20 mouse cellular contexts compared by ENCODE assay signal in genomic region chr6:17631611-17632010, GRCm38 (mm10). TPM values are rescaled to one million over a fixed set of nuclear protein-coding genes. Genes with fewer than 3 reads are reported as not detected.
DNase-seq lines count a peak whose midpoint lies in the region; ATAC-seq lines count a peak whose summit lies in the region.
"Had no signal": no experiment of that assay in that cellular context is flagged by ENCODE, and none has a peak within 500 bp of the region (broad histone marks: within the 10 kb centered on the region; RNA-seq: fewer than 3 reads in every experiment).

No protein-coding gene starts in this region.

- WGBS in heart, embryonic 11.5 days (ENCODE audit: insufficient replicate concordance), result 79% methylated on average over 5 of the region's 5 CpGs

- no peaks in the 10 kb centered on the region for H3K27me3 ChIP-seq in heart, embryonic 11.5 days (ENCODE audit: control insufficient read depth, insufficient read depth, low read length)
- H3K27me3 ChIP-seq: CH12.LX; hindbrain, embryonic 12.5 days; kidney, embryonic 15.5 days; neural tube, embryonic 12.5 days had no signal

- no peaks in the 10 kb centered on the region for H3K9me3 ChIP-seq in heart, embryonic 11.5 days (replicated peaks; ENCODE audit: control insufficient read depth, low read length)
- H3K9me3 ChIP-seq: forebrain, embryonic 10.5 days; hindbrain, embryonic 12.5 days; kidney, embryonic 15.5 days; neural tube, embryonic 12.5 days had no signal

- H3K9ac ChIP-seq in heart, embryonic 11.5 days (ENCODE audit: low read depth, low read length), result no peak overlapping the region
- H3K9ac ChIP-seq: hindbrain, embryonic 12.5 days; kidney, embryonic 15.5 days; liver, embryonic 14.5 days; neural tube, embryonic 12.5 days had no signal

- H3K4me2 ChIP-seq in heart, embryonic 11.5 days, result no peak overlapping the region
- H3K4me2 ChIP-seq: hindbrain, embryonic 12.5 days; kidney, embryonic 15.5 days; neural tube, embryonic 12.5 days had no signal

- H3K27ac ChIP-seq in heart, embryonic 11.5 days (ENCODE audit: low read depth, low read length), result no peak overlapping the region
- H3K27ac ChIP-seq: forebrain, embryonic 10.5 days; hindbrain, embryonic 12.5 days; kidney, embryonic 15.5 days; liver, embryonic 14.5 days; neural tube, embryonic 12.5 days had no signal

- no peaks in the 10 kb centered on the region for H3K36me3 ChIP-seq in heart, embryonic 11.5 days (ENCODE audit: control insufficient read depth, insufficient read depth, low read length)
- H3K36me3 ChIP-seq: forebrain, embryonic 10.5 days; hindbrain, embryonic 12.5 days; kidney, embryonic 15.5 days; neural tube, embryonic 12.5 days had no signal

- H3K4me3 ChIP-seq in heart, embryonic 11.5 days (ENCODE audit: low read depth, low read length), result no peak overlapping the region
- H3K4me3 ChIP-seq: forebrain, embryonic 10.5 days; hindbrain, embryonic 12.5 days; kidney, embryonic 15.5 days; neural tube, embryonic 12.5 days had no signal

- H3K4me1 ChIP-seq in heart, embryonic 11.5 days (ENCODE audit: control insufficient read depth, insufficient read depth, low read length), result no peaks in the 10 kb centered on the region
- H3K4me1 ChIP-seq: kidney, embryonic 15.5 days; neural tube, embryonic 12.5 days had no signal

- peak; percentile 46 for DNase-seq in heart, adult 8-10 months (ENCODE audit: low spot score)
- peak; percentile 79 for DNase-seq in 3T3-L1 (ENCODE audit: low read depth, low spot score)
- DNase-seq in Muller cell, postnatal 12 days (ENCODE audit: inconsistent ontology term), result peak; percentile 95
- DNase-seq in fibroblast of lung, adult 2 months (ENCODE audit: low read depth), result peak; percentile 38
- no peak for DNase-seq in left cerebral cortex, adult 9 months (ENCODE audit: low spot score in 2 of 2)
- DNase-seq in embryo, embryonic 10 days (ENCODE audit: low spot score), result no peak
- DNase-seq: adrenal gland, postnatal 25 days; cerebellum, postnatal 14 days; right cerebral cortex, postnatal 14 days; thymus, postnatal 14 days had no signal

- ATAC-seq in heart, embryonic 11.5 days (replicated peaks; ENCODE audit: insufficient number of reproducible peaks, low FRiP score, low TSS enrichment), result no peak
- no peak for ATAC-seq in erythroid progenitor cell, adult 5-6 weeks (replicated peaks; ENCODE audit: low FRiP score, poor library complexity, severe bottlenecking)
- ATAC-seq: intestine, embryonic 16.5 days; midbrain, embryonic 16.5 days had no signal

RNA-seq across cellular contexts. Expression of gene Capza2, which starts 4.4 kb away (rescaled TPM):
- total RNA-seq in heart, adult 8-10 months (2022), result 100 to 1,000 TPM; 133 to 149 (median 136) TPM
- polyA plus RNA-seq in heart, embryonic 11.5 days (2014; fragmentation: Nextera tagmentation; extraction: Ambion mirVana), result 212 and 236 TPM in 2 replicates
- total RNA-seq in erythroid progenitor cell, adult 5-6 weeks (2015; ENCODE audit: low replicate concordance), result 76.3 and 103 TPM in 2 replicates
- 72.8 and 80.6 TPM in 2 replicates for total RNA-seq in erythroid progenitor cell, adult 5-6 weeks (2017; ENCODE audit: low replicate concordance)

Comparison
In these comparisons a context has a peak if more than half of its experiments do, and no peak if none do; other contexts are left out.
1. DNase-seq: peak in heart, adult 8-10 months (single experiment), 3T3-L1 (single experiment), Muller cell, postnatal 12 days (single experiment) and fibroblast of lung, adult 2 months (single experiment); none in left cerebral cortex, adult 9 months (0 of 2) and embryo, embryonic 10 days (single experiment).